Mouse (Mus musculus) kidney, embryonic 14.5 days (tissue): ENCODE data around the gene Igsf21. TPM values are rescaled to one million over a fixed set of nuclear protein-coding genes. Genes with fewer than 3 reads are reported as not detected.

Experiments used
- ATAC-seq: fragments of 200-750 bp; cut with Nextera tagmentation; 2 replicates; pipeline ENCODE4 v1.8.0; 2017; ENCODE audit warnings: moderate number of reproducible peaks, mild to moderate bottlenecking, moderate TSS enrichment, moderate library complexity; ENCODE audit not compliant: low FRiP score, low TSS enrichment
- H3K27ac ChIP-seq: fragments of 300-500 bp; sonication (generic); 2 replicates; pipeline ENCODE4 v1.5.1; 2014; ENCODE audit warnings: low read depth, mild to moderate bottlenecking, low read length, moderate library complexity, mixed read lengths
- H3K27me3 ChIP-seq: fragments of 300-500 bp; sonication (generic); 2 replicates; pipeline ENCODE4 v1.6.1; 2014; ENCODE audit warnings: mild to moderate bottlenecking, low read length; ENCODE audit not compliant: control insufficient read depth, insufficient read depth
- H3K36me3 ChIP-seq: fragments of 300-500 bp; sonication (generic); 2 replicates; pipeline ENCODE4 v1.6.1; 2014; ENCODE audit warnings: low read length, mixed read lengths; ENCODE audit not compliant: control insufficient read depth, insufficient read depth
- H3K4me1 ChIP-seq: fragments of 300-500 bp; sonication (generic); 2 replicates; pipeline ENCODE4 v1.6.1; 2014; ENCODE audit warnings: low read length, mixed read lengths; ENCODE audit not compliant: control insufficient read depth, insufficient read depth
- H3K4me2 ChIP-seq: fragments of 300-500 bp; sonication (generic); replicated peaks from 2 replicates; pipeline ENCODE4 v1.6.1; 2014; ENCODE audit warnings: low read depth, mild to moderate bottlenecking, low read length
- H3K4me3 ChIP-seq: fragments of 300-500 bp; sonication (generic); 2 replicates; pipeline ENCODE4 v1.5.1; 2014; ENCODE audit warnings: mild to moderate bottlenecking, low read length
- H3K9ac ChIP-seq: fragments of 300-500 bp; sonication (generic); 2 replicates; pipeline ENCODE4 v1.6.1; 2014; ENCODE audit warnings: low read depth, mild to moderate bottlenecking, low read length, moderate library complexity
- H3K9me3 ChIP-seq: fragments of 300-500 bp; sonication (generic); 2 replicates; pipeline ENCODE4 v1.6.1; 2016; ENCODE audit warnings: low read length; ENCODE audit not compliant: control insufficient read depth
- WGBS: fragments of 180-500 bp; shearing (Covaris S2); extraction: QIAGEN DNeasy Blood & Tissue Kit; methylation state at CpG from one replicate; pipeline ENCODE4 v1.1.7; 2014; 5-methylcytosine and 5-hydroxymethylcytosine counted together
- polyA plus RNA-seq: library from polyadenylated mRNA; unstranded; fragments of >200 nt; fragmentation: Nextera tagmentation; extraction: Ambion mirVana; gene quantifications from 2 replicates; pipeline ENCODE4 v1.2.1, GENCODE M21; 2014

Igsf21 gene
- polyA plus RNA-seq, 1 experiment from 2014 or later: 0.91 TPM

DNA sequence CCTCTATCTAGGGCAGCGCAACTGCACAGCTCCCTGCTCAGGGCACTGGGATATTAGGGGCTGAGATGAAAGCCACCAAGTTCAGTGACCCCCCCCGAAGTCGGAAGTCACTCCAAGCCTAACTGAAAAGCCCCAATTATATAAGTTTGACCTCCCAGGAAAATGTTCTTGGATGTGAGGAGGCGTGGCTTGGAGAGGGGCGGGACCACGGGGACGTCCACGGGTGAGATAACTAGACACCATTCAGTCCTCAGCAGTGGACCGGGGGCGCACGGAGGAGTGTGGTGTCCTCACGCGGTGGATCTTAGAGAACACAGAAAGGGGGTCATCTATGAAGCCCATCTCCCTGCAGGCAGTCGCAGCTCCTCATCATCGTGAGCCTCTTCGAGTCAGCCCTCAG is 3.4 kb downstream of the Igsf21 start:
- Histone ChIP-seq H3K9ac (no peak overlapping the region), H3K36me3 (no peaks in the 10 kb centered on the region), H3K4me2 (no peak overlapping the region), H3K27ac (no peak overlapping the region), H3K9me3 (no peaks in the 10 kb centered on the region), H3K27me3 (peaks cover 62% of the 10 kb centered on the region), H3K4me3 (no peak overlapping the region), H3K4me1 (peaks cover 6% of the 10 kb centered on the region; the same call in 1 of the 2 replicates)
- 17% methylated on average over 16 of the region's 16 CpGs for WGBS
- no peak for ATAC-seq

DNA sequence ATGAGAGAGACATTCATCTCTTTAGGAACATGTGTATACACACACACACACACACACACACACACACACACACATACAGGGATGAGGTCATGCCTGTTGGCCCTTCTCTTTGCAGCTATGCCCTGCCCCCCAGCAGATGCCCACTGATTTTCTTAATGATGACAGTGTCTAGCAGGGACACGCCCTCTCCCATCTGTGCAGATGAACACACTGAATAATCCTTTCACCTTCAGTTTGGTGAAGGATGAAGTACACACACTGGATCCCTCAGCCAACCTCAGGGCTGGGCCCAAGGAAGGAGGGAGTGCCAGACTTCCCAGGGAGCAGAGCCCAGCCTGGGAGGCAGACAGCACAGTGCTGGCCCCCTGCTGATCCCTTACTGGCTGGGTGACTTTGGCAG is 4.3 kb downstream of the Igsf21 start:
- Histone ChIP-seq H3K4me2 (no peak overlapping the region), H3K27me3 (peaks cover 53% of the 10 kb centered on the region), H3K4me1 (peaks cover 6% of the 10 kb centered on the region; the same call in 1 of the 2 replicates), H3K4me3 (no peak overlapping the region), H3K9me3 (no peaks in the 10 kb centered on the region), H3K9ac (no peak overlapping the region), H3K27ac (no peak overlapping the region), H3K36me3 (no peaks in the 10 kb centered on the region)
- WGBS: 60% methylated on average over 1 of the region's 1 CpGs
- no peak for ATAC-seq

DNA sequence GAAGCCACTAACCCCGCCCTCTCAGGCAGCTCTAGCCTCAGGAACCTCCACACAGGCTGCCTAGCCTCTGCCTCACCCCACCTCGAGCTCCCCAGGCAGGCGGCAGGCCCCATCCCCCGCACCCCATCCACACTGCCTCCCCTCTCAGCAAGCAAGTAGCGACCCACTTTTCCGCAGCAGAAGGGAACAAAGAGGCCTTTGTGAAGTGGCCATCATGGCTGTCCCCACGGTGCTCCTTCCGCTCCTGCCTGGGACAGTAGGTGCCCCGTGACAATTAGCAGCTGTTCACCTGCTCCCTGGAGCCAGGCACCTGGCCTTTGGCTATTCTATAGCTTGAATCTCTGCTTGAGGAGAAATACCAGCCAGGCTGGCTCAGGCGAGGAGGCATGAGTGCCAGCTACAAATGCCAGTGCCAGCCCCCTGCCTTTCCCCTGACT is 9.3 kb downstream of the Igsf21 start:
- no peak overlapping the region for H3K4me3 ChIP-seq
- H3K4me2 ChIP-seq: no peak overlapping the region
- WGBS: 28% methylated on average over 10 of the region's 10 CpGs
- peaks cover 3% of the 10 kb centered on the region; the same call in 1 of the 2 replicates for H3K27me3 ChIP-seq
- H3K36me3 ChIP-seq: no peaks in the 10 kb centered on the region
- H3K9me3 ChIP-seq: no peaks in the 10 kb centered on the region
- ATAC-seq: no peak
- H3K27ac ChIP-seq: no peak overlapping the region
- no peak overlapping the region for H3K9ac ChIP-seq
- H3K4me1 ChIP-seq: no peaks in the 10 kb centered on the region

DNA sequence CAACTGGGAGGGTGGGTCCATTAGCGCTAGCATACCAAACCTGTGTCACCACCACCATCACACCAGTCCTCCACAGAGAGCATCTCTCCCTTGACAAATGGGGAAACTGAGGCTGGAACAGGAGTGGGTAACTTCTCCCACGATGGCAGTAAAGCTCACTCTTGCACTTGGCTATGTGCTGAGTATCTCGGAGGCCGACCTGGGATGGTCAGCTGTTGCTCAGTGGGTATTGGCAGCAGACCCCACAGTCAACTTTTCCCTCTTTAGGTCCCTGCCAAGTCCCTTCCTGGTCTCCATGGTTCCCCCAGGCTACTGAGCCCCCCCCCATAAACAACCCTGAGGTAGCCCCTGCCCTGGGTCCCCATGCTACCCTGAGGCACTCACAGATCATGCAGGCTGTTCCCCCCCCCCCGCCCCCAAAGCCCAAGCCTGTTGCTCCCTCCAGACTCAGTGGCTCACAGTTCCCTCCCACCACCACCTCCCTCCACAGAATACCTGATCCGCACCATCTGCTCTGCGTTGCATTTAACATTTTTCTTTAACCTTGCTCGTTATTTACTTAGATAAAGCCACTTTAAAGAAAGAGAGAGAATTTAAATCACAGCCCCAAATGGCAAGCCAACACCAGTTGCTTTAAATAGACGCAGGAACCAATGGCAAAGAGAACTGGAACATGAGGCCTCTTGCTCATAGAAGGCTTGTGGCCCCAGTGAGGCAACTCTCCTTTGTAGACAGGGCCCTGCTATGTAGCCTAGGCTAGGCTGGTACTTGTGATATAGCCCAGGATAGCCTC is 11.0 kb downstream of the Igsf21 start:
- Histone ChIP-seq H3K4me1 (no peaks in the 10 kb centered on the region), H3K4me3 (no peak overlapping the region), H3K27me3 (no peaks in the 10 kb centered on the region), H3K9ac (no peak overlapping the region), H3K36me3 (no peaks in the 10 kb centered on the region), H3K9me3 (no peaks in the 10 kb centered on the region), H3K4me2 (no peak overlapping the region), H3K27ac (no peak overlapping the region)
- ATAC-seq: no peak
- 69% methylated on average over 9 of the region's 9 CpGs for WGBS

DNA sequence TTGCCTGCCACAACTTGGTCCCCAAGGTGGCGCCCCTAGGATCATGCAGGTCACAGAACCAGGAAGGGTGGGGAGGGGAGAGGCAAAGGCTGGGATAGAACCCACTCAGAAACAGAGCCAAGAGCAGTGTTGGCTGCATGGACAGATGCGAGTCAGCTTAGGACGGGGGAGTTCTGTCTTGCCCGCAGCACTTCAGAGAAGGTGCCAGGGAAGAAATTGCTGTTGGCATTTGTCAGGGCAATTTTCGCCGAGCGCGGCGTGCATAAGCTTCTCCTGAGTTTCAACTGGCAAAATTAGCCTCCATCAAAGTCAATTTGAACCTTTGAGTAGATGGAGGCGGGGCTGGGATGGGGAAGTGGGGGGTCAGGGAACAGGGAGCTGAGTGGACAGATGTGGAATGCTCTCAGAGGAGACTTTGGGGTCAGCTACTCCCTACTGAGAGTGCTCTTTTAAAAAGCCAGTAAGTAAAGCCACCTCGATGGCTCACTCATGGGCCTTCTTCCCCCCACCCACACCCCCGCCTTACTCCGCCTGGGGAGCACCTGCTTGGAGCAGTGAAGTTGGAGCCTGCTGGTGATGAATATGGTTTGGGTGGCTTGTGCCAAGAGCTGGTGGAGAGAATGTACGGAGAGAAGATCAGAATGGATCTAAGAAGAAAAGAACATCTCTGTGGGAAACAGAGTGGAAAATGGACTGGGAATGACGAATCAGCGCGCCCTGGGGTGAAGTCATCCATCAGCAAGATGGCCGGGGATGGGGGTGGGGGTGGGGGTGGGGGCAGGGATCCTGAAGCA is 12.0 kb downstream of the Igsf21 start:
- Histone ChIP-seq H3K9ac (no peak overlapping the region), H3K27ac (no peak overlapping the region), H3K4me3 (no peak overlapping the region), H3K27me3 (no peaks in the 10 kb centered on the region), H3K4me2 (no peak overlapping the region), H3K9me3 (no peaks in the 10 kb centered on the region), H3K4me1 (no peaks in the 10 kb centered on the region), H3K36me3 (no peaks in the 10 kb centered on the region)
- WGBS: 79% methylated on average over 18 of the region's 18 CpGs
- no peak for ATAC-seq

DNA sequence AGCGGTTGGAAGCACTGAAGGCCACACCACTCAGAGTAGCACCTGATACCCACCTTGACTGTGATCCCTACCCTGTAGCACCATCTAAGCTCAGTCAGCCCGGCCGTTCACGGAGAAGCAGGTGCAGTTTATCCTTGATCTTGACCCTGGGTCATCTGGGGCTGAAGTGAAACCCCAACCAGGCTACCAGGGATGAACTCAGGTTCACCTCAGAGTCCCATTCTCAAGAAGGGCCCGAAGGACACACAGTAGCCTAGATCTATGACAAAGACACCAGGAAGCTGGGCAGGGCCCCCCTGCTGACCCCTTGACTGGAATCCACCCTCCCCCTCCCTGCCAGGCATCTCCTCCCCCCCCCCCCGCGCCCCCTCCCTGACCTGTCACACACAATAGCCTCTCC is 18.7 kb downstream of the Igsf21 start:
- no peaks in the 10 kb centered on the region for H3K4me1 ChIP-seq
- H3K27me3 ChIP-seq: peaks cover 7% of the 10 kb centered on the region

DNA sequence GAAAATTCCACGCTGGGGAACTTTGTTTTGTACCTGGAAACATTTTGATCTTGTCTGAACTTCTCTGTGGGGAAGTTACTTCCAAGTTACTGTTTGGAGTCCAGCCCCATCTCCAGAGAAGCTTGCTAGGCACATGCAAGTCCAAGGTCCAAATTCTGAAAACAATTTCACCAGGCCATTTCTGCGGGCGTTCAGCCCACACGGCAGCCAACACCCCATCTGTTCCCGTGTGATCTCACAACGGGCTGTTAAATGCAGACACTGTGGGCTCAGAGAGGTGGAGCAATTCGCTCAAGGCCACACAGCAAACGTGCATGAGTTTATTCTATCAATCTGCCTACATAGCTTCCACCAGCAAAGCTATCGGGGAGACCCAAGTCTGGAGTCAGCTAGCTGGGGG is 21.4 kb downstream of the Igsf21 start:
- Histone ChIP-seq H3K27me3 (peaks cover 7% of the 10 kb centered on the region), H3K4me3 (no peak overlapping the region), H3K27ac (no peak overlapping the region), H3K9ac (no peak overlapping the region), H3K4me1 (0 out of 2 replicates have a peak, but pooled peaks cover 2% of the 10 kb centered on the region), H3K4me2 (no peak overlapping the region), H3K36me3 (no peaks in the 10 kb centered on the region), H3K9me3 (no peaks in the 10 kb centered on the region)
- WGBS: 67% methylated on average over 9 of the region's 9 CpGs
- ATAC-seq: no peak

More for the DNA sequence above, 18.7 kb downstream of the Igsf21 start:
- Histone ChIP-seq H3K36me3 (no peaks in the 10 kb centered on the region), H3K9me3 (no peaks in the 10 kb centered on the region), H3K9ac (no peak overlapping the region), H3K4me2 (no peak overlapping the region), H3K27ac (no peak overlapping the region), H3K4me3 (no peak overlapping the region)
- ATAC-seq: no peak
- 46% methylated on average over 6 of the region's 7 CpGs for WGBS

DNA sequence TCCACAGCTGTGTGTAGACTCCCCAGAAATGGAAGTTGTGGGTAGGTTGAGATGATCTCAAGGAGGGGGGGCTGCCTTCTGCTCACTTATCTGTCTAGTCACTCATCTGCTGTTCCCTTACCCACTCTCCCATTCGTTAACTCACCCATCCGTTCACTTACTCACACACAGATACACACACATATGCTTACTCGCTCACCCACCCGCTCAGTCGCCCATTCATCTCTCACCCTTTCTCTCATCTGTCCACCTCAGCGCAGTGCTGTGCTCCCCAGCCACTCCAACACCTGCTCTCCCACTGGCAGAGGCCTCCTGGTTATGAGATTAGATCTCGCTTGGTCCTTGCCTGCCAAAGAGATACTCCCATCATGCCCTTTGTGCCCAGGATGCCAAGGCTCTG is 22.1 kb downstream of the Igsf21 start:
- 83% methylated on average over 7 of the region's 7 CpGs for WGBS
- H3K9me3 ChIP-seq: no peaks in the 10 kb centered on the region
- H3K27me3 ChIP-seq: peaks cover 7% of the 10 kb centered on the region
- H3K36me3 ChIP-seq: no peaks in the 10 kb centered on the region
- no peak overlapping the region for H3K9ac ChIP-seq
- no peak overlapping the region for H3K4me3 ChIP-seq
- H3K4me1 ChIP-seq: 0 out of 2 replicates have a peak, but pooled peaks cover 5% of the 10 kb centered on the region
- H3K27ac ChIP-seq: no peak overlapping the region
- H3K4me2 ChIP-seq: no peak overlapping the region
- no peak for ATAC-seq

DNA sequence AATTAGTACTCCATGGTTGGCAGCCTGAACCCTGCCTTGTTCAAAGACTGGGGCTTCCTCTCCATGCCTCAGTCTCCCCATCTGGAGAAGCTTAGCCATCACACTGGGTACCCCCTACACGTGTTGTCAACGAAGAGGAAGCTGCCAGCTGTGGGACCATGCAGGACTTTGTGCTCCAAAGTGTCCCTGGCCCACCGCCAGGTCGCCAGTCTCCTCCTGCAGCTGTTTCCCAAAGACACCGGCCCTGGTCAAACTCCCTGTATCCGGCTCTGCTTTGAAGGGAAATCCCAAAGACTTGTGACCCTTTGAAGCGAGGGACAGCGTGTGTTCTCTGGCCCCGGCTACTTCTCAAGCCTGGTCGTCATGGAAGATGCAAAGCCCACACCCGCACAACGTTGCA is 23.5 kb downstream of the Igsf21 start:
- no peak overlapping the region for H3K27ac ChIP-seq
- no peak for ATAC-seq
- no peaks in the 10 kb centered on the region for H3K36me3 ChIP-seq
- H3K4me1 ChIP-seq: peaks cover 10% of the 10 kb centered on the region; the same call in 1 of the 2 replicates
- H3K9me3 ChIP-seq: no peaks in the 10 kb centered on the region
- WGBS: 31% methylated on average over 12 of the region's 12 CpGs
- H3K27me3 ChIP-seq: peaks cover 7% of the 10 kb centered on the region
- H3K9ac ChIP-seq: no peak overlapping the region
- no peak overlapping the region for H3K4me3 ChIP-seq
- H3K4me2 ChIP-seq: no peak overlapping the region
